Mouse (Mus musculus): Measurements from ENCODE around the gene Zscan4e.
"Not testable (repeated sequence)": the region's sequence is repeated elsewhere in the genome, so short reads cannot be mapped to it uniquely, and the experiment has no call there.

The Zscan4e gene

DNA sequence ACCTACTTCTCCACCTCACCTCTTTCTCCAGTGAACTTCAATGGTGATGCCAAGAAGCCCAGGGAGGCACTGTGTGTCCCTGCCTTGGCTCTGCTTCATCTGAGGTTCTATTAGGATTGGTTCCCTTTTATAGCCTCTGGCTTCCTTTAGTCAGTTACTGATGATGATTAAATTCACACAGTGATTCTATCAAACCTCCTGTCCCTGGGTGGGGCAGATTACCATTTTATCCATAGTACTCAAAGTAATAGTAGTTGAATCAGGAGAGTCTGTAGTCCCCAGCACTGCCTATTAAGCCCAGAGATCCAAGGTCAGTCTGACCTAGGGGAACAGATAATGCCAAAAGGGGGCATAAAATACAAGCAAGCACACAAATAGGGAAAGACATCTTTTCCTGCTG, at the start of gene Zscan4e:
Zscan4e (minus strand) TSS at position 101 of the 400 bp plus-strand sequence.
- not testable (repeated sequence) for DNase-seq (ENCODE audit: low read depth, low spot score)

Data from ZHBTc4 (cell line).